9 mouse cellular contexts compared by ENCODE assay signal in genomic region chr11:120256981-120257820, GRCm38 (mm10). TPM values are rescaled to one million over a fixed set of nuclear protein-coding genes. Genes with fewer than 3 reads are reported as not detected.
DNase-seq lines count a peak whose midpoint lies in the region; ATAC-seq and TF ChIP-seq lines count a peak whose summit lies in the region.
"Had no signal": no experiment of that assay in that cellular context is flagged by ENCODE, and none has a peak within 500 bp of the region (broad histone marks: within the 10 kb centered on the region; RNA-seq: fewer than 3 reads in every experiment).

No protein-coding gene starts in this region.

- H3K4me2 ChIP-seq in hindbrain, embryonic 16.5 days (ENCODE audit: low read length) = no peak overlapping the region
- H3K4me2 ChIP-seq in embryonic facial prominence, embryonic 13.5 days = peak overlapping the region; percentile 28; the same call in 1 of the 2 replicates
- H3K4me2 ChIP-seq in midbrain, postnatal 0 days (ENCODE audit: low read depth, low read length, poor library complexity, severe bottlenecking) = no peak overlapping the region

- H3K4me3 ChIP-seq in hindbrain, embryonic 10.5 days = no peak overlapping the region
- no peak overlapping the region for H3K4me3 ChIP-seq in hindbrain, embryonic 16.5 days (ENCODE audit: low read length)
- no peak overlapping the region for H3K4me3 ChIP-seq in embryonic facial prominence, embryonic 13.5 days
- H3K4me3 ChIP-seq in midbrain, postnatal 0 days (ENCODE audit: low read depth, low read length) = no peak overlapping the region
- H3K4me3 ChIP-seq in left cerebral cortex, adult 2 months = no peak overlapping the region

- TF ChIP-seq CTCF in midbrain, postnatal 0 days (IDR thresholded peaks at IDR 0.05) = no peak
- no peak for TF ChIP-seq CTCF in left cerebral cortex, adult 2 months (IDR thresholded peaks at IDR 0.05)

- DNase-seq in hindbrain, embryonic 10.5 days (ENCODE audit: low spot score) = peak; percentile 27
- peak; percentile 94 for DNase-seq in NIH3T3 (ENCODE audit: low read depth)
- peak; percentile 71 for DNase-seq in midbrain, postnatal 0 days (ENCODE audit: low spot score)
- no peak for DNase-seq in yolk sac, embryonic 10.5 days (ENCODE audit: low spot score)
- no peak for DNase-seq in left cerebral cortex, adult 2 months (ENCODE audit: extremely low spot score in 1 of 2, low spot score in 2 of 2)
- DNase-seq: kidney, adult 9 months had no signal

- WGBS in hindbrain, embryonic 10.5 days = 67% methylated on average over 10 of the region's 10 CpGs
- 41% methylated on average over 10 of the region's 10 CpGs for WGBS in hindbrain, embryonic 16.5 days
- 76% methylated on average over 10 of the region's 10 CpGs for WGBS in embryonic facial prominence, embryonic 13.5 days
- WGBS in midbrain, postnatal 0 days = 41% methylated on average over 10 of the region's 10 CpGs

- H3K4me1 ChIP-seq in hindbrain, embryonic 10.5 days (replicated peaks) = peaks cover 100% of the 10 kb centered on the region
- H3K4me1 ChIP-seq in hindbrain, embryonic 16.5 days (ENCODE audit: control insufficient read depth, insufficient read depth, low read depth, low read length) = peaks cover 88% of the 10 kb centered on the region
- H3K4me1 ChIP-seq in embryonic facial prominence, embryonic 13.5 days = peaks cover 100% of the 10 kb centered on the region
- H3K4me1 ChIP-seq in midbrain, postnatal 0 days (ENCODE audit: insufficient read depth, low read length) = peaks cover 39% of the 10 kb centered on the region

- H3K36me3 ChIP-seq in hindbrain, embryonic 10.5 days = peaks cover 73% of the 10 kb centered on the region
- H3K36me3 ChIP-seq in hindbrain, embryonic 16.5 days (ENCODE audit: control insufficient read depth, insufficient read depth, low read length) = no peaks in the 10 kb centered on the region
- H3K36me3 ChIP-seq in embryonic facial prominence, embryonic 13.5 days = peaks cover 12% of the 10 kb centered on the region; the same call in 1 of the 2 replicates
- H3K36me3 ChIP-seq in midbrain, postnatal 0 days (ENCODE audit: insufficient read depth, low read length) = peaks cover 7% of the 10 kb centered on the region; the same call in 1 of the 2 replicates

- H3K27ac ChIP-seq in hindbrain, embryonic 10.5 days = peak overlapping the region; percentile 76
- H3K27ac ChIP-seq in hindbrain, embryonic 16.5 days (ENCODE audit: low read depth, low read length) = no peak overlapping the region
- H3K27ac ChIP-seq in embryonic facial prominence, embryonic 13.5 days = peak overlapping the region; percentile 28; the same call in 1 of the 2 replicates
- H3K27ac ChIP-seq in midbrain, postnatal 0 days (ENCODE audit: low read depth, low read length) = no peak overlapping the region
- no peak overlapping the region for H3K27ac ChIP-seq in left cerebral cortex, adult 2 months

- no peak overlapping the region for H3K9ac ChIP-seq in hindbrain, embryonic 16.5 days (ENCODE audit: low read depth, low read length)
- no peak overlapping the region for H3K9ac ChIP-seq in embryonic facial prominence, embryonic 13.5 days
- no peak overlapping the region for H3K9ac ChIP-seq in midbrain, postnatal 0 days (replicated peaks; ENCODE audit: low read length, poor library complexity, severe bottlenecking)

- intact Hi-C loops in left cerebral cortex, adult 2 months (cut with DNase I) = no loop called here

- H3K27me3 ChIP-seq in hindbrain, embryonic 10.5 days (ENCODE audit: insufficient read depth, poor library complexity, severe bottlenecking) = no peaks in the 10 kb centered on the region
- 0 out of 2 replicates have a peak, but pooled peaks cover 2% of the 10 kb centered on the region for H3K27me3 ChIP-seq in hindbrain, embryonic 16.5 days (replicated peaks; ENCODE audit: control insufficient read depth, insufficient read depth, low read length)
- H3K27me3 ChIP-seq in embryonic facial prominence, embryonic 13.5 days = no peaks in the 10 kb centered on the region
- H3K27me3 ChIP-seq in midbrain, postnatal 0 days (ENCODE audit: insufficient read depth, low read length) = no peaks in the 10 kb centered on the region

- ATAC-seq in hindbrain, embryonic 16.5 days = no peak
- no peak for ATAC-seq in embryonic facial prominence, embryonic 13.5 days (ENCODE audit: insufficient number of reproducible peaks, insufficient read depth, low FRiP score, low TSS enrichment, low read depth)
- no peak for ATAC-seq in midbrain, postnatal 0 days (ENCODE audit: low FRiP score)
- ATAC-seq in erythroblast, adult 5-6 weeks (replicated peaks; ENCODE audit: low FRiP score, poor library complexity, severe bottlenecking) = no peak

- no peaks in the 10 kb centered on the region for H3K9me3 ChIP-seq in hindbrain, embryonic 10.5 days
- H3K9me3 ChIP-seq in hindbrain, embryonic 16.5 days (ENCODE audit: control insufficient read depth, low read length) = no peaks in the 10 kb centered on the region
- H3K9me3 ChIP-seq in embryonic facial prominence, embryonic 13.5 days = no peaks in the 10 kb centered on the region
- no peaks in the 10 kb centered on the region for H3K9me3 ChIP-seq in midbrain, postnatal 0 days (ENCODE audit: low read length)

RNA-seq across cellular contexts. Expression of gene Bahcc1, which starts 24.5 kb away (rescaled TPM):
- polyA plus RNA-seq in hindbrain, embryonic 10.5 days (2016; fragmentation: Nextera tagmentation; extraction: Ambion mirVana) = 17.0 and 18.8 TPM in 2 replicates
- polyA plus RNA-seq in hindbrain, embryonic 16.5 days (2015; fragmentation: Nextera tagmentation; extraction: Ambion mirVana) = 7.8 and 9.7 TPM in 2 replicates
- polyA plus RNA-seq in embryonic facial prominence, embryonic 13.5 days (2015; fragmentation: Nextera tagmentation; extraction: Ambion mirVana) = 13.1 and 13.9 TPM in 2 replicates
- 39.9 and 49.8 TPM in 2 replicates for total RNA-seq in midbrain, postnatal 0 days (2014; rRNA removed)
- 5.9 and 9.5 TPM in 2 replicates for polyA plus RNA-seq in midbrain, postnatal 0 days (2015; fragmentation: Nextera tagmentation; extraction: Ambion mirVana)
- total RNA-seq in left cerebral cortex, adult 2 months (2021) = 10 to 100 TPM; 20.6 to 21.3 TPM
- total RNA-seq in erythroblast, adult 5-6 weeks (2015; ENCODE audit: low replicate concordance) = 2.1 and 3.3 TPM in 2 replicates
- 0.84 and 2.0 TPM in 2 replicates for total RNA-seq in erythroblast, adult 5-6 weeks (2017; ENCODE audit: low replicate concordance)

Comparison
In these comparisons a context has a peak if more than half of its experiments do, and no peak if none do; other contexts are left out.
1. H3K27ac ChIP-seq: peak in hindbrain, embryonic 10.5 days (single experiment) and embryonic facial prominence, embryonic 13.5 days (single experiment); none in hindbrain, embryonic 16.5 days (single experiment), midbrain, postnatal 0 days (single experiment) and left cerebral cortex, adult 2 months (single experiment).
2. DNase-seq: peak in hindbrain, embryonic 10.5 days (single experiment), NIH3T3 (single experiment) and midbrain, postnatal 0 days (single experiment); none in yolk sac, embryonic 10.5 days (single experiment) and left cerebral cortex, adult 2 months (0 of 2).